Mouse (Mus musculus): Measurements from ENCODE around the gene Akr1a1.

The Akr1a1 gene

GRCm38 (mm10) chr4:116615237-116615636, 36.2 kb downstream of the Akr1a1 start:
- in situ Hi-C loops (cut with MboI; ENCODE audit: unreplicated experiment in 2 of 2), result no loop called here

DNA sequence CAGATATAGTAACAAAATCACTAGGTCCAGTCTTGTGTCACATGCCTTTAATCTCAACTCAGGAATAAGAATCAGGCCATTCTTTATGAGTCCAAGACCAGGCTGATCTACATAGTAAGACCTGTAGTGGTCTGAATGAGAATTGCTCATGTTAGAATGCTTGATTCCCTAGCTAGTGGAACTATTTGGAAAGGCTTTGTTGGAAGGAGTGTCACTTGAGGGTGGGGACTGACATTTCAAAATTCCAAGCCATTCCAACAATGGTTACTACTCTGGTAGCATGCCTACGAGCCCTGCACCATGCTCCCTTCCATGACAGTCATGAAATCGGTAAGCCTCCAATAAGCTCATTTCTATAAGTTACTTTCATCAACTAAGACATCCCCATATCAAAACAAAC, 38.9 kb downstream of the Akr1a1 start:
- in situ Hi-C loops (cut with MboI; ENCODE audit: unreplicated experiment in 2 of 2), result no loop called here

DNA sequence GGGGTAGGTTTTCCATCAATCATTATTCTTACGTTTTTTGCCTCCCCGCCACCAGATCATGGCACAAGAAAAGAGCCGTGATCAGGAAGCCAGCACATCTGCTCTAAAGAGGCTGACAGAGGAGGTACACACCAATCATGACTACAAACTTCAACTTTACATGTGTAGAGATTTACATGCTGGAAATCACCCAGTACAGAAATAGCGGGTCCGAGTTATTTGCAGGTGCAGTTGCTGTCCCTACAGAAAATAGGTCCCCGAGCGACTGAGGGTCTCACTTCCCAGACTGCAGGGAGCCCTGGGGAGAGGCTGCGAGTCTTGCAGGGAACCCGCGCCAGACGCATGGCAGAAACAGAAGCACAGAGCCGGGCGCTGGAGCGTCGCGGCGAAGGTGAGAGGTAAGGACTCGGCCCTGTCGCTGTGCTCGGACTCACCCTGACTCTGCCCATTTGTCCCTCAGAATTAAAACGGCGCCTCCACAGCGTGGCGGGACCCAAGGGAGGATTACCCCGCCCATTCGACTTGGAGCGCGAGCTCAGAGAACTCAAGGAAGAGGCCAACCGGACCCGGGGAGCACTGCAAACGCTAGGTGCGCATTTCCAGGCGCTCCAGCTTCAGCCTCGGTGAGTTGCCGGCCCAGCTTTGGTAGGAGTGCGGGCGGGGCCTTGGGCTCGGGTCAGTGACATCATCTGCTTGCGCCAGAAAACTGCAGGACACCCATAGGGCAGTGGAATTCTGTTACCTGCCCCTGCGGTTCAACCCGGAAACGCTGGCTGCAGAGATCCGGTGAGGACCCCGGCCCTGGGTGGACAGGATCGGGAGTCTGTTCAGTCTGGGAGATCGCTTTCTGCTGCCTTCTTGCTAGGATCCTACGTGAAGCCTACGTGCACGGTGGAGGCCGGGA, 54.2 kb downstream of the Akr1a1 start:
- in situ Hi-C loops (cut with MboI; ENCODE audit: unreplicated experiment in 2 of 2), result no loop called here

DNA sequence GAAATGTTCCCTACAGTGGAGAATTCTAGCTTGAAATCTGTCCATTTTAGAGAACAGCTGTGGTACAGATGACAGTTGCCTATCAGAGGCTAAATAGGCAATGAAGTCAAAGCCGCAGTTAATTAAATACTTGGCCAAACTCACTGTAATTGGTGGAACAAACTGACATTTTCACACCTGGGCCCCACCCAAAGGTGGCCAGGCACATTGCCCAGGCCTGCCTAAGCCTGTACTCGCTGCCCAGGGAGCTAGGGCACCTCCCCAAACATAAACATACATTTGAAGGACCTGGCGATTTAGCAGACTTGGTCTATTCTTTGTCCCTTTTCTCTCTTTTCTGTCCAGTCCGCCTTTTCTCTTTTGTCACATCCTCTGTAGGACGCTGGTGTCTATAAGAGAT, 55.1 kb downstream of the Akr1a1 start, which contains the start of gene Ccdc17:
Gene Ccdc17 (plus strand): TSS at position 276 of the 400 bp plus-strand sequence.
- in situ Hi-C loops (cut with MboI; ENCODE audit: unreplicated experiment in 2 of 2), result no loop called here

DNA sequence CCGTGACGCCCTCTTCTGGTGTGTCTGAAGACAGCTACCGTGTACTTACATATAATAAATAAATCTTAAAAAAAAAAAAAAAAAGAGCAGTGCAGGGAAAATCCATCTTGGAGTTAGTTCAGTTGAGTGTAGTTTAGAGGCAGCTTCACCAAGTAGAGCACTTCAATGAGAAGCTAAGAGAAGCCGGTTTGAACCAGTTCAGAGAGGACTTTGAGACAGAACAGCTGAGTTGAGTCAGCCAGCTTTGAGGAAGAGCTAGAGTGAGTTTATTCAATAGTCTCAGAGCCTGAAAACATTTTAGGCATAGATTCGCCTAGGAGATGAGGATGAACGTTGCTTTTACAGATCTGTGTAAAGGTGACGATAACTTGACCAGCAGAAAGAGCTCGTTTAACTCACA, 55.7 kb downstream of the Akr1a1 start:
- in situ Hi-C loops (cut with MboI; ENCODE audit: unreplicated experiment in 2 of 2), result no loop called here
